Mouse (Mus musculus): ENCODE results near the gene Tll1. TPM values are rescaled to one million over a fixed set of nuclear protein-coding genes. Genes with fewer than 3 reads are reported as not detected.
"Not testable (repeated sequence)": the region's sequence is repeated elsewhere in the genome, so short reads cannot be mapped to it uniquely, and the experiment has no call there.

The Tll1 gene
- polyA plus RNA-seq, 1 experiment: 0.04 TPM

DNA sequence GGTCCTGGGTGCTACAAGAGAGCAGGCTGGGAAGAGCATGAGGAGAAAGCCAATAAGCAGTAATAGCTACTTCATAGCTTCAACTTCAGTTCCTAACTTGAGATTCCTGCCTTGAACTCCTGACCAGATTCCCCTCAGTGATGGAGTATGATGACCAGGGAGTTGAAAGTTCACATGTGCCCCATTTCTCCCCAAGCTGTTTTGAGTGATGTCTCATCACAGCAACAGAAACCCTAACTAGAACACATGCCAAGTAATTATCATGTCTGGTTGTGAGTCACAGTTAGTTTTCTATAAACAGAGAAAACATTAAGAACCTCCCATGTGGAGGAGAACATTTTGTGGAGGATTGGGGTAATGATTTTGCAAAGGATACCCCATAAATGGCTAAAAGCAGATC is 176.0 kb downstream of the Tll1 start:
- Histone ChIP-seq H3K4me3 (ENCODE audit: extremely low read depth, insufficient read depth, insufficient read length) (no peak overlapping the region), H3K4me1 (ENCODE audit: control insufficient read depth, insufficient read depth, insufficient read length) (no peaks in the 10 kb centered on the region), H3K27ac (ENCODE audit: insufficient read depth, low read length) (no peak overlapping the region), H3K36me3 (ENCODE audit: control insufficient read depth, insufficient read depth, low read length) (no peaks in the 10 kb centered on the region), H3K27me3 (ENCODE audit: control insufficient read depth, insufficient read depth, low read length) (no peaks in the 10 kb centered on the region)
- TF ChIP-seq POLR2A (IDR thresholded peaks at IDR 0.05; ENCODE audit: low read depth, low read length): no peak
- TF ChIP-seq CTCF (IDR thresholded peaks at IDR 0.05; ENCODE audit: extremely low read depth, insufficient read depth, insufficient read length, insufficient replicate concordance): no peak
- DNase-seq (ENCODE audit: low read depth in 1 of 2, low spot score in 2 of 2): no peak

GRCm38 (mm10) chr8:64029525-64029924 is 176.5 kb downstream of the Tll1 start:
- H3K27ac ChIP-seq (ENCODE audit: insufficient read depth, low read length): no peak overlapping the region
- TF ChIP-seq POLR2A (IDR thresholded peaks at IDR 0.05; ENCODE audit: low read depth, low read length): no peak
- TF ChIP-seq CTCF (IDR thresholded peaks at IDR 0.05; ENCODE audit: extremely low read depth, insufficient read depth, insufficient read length, insufficient replicate concordance): no peak
- DNase-seq (ENCODE audit: low read depth in 1 of 2, low spot score in 2 of 2): no peak
- H3K4me1 ChIP-seq (ENCODE audit: control insufficient read depth, insufficient read depth, insufficient read length): no peaks in the 10 kb centered on the region
- no peaks in the 10 kb centered on the region for H3K36me3 ChIP-seq (ENCODE audit: control insufficient read depth, insufficient read depth, low read length)
- H3K27me3 ChIP-seq (ENCODE audit: control insufficient read depth, insufficient read depth, low read length): no peaks in the 10 kb centered on the region
- WGBS: 90% methylated on average over 3 of the region's 3 CpGs
- no peak overlapping the region for H3K4me3 ChIP-seq (ENCODE audit: extremely low read depth, insufficient read depth, insufficient read length)

DNA sequence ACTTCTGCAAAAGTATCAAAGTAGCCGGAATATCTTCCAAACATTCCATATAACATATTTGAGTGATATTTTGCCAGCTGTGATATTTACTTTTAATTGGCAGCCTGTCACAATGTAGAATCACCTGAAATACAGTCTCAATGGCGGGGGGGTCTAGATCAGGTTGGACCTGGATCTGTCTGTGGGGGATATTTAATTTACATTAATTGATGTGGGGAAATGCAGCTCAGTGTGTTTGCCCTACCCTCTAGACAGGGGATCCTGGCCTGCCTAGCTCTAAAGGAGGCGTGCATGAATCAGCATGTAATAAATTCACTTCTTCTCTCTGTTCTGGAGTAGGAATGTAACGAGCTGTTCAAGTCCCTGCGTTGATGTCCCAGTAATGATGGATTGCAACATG is 181.7 kb downstream of the Tll1 start:
- no peak overlapping the region for H3K27ac ChIP-seq (ENCODE audit: insufficient read depth, low read length)
- no peak overlapping the region for H3K4me3 ChIP-seq (ENCODE audit: extremely low read depth, insufficient read depth, insufficient read length)
- WGBS: 71% methylated on average over 5 of the region's 5 CpGs
- no peak for DNase-seq (ENCODE audit: low read depth in 1 of 2, low spot score in 2 of 2)
- TF ChIP-seq CTCF (IDR thresholded peaks at IDR 0.05; ENCODE audit: extremely low read depth, insufficient read depth, insufficient read length, insufficient replicate concordance): no peak
- no peak for TF ChIP-seq POLR2A (IDR thresholded peaks at IDR 0.05; ENCODE audit: low read depth, low read length)
- no peaks in the 10 kb centered on the region for H3K4me1 ChIP-seq (ENCODE audit: control insufficient read depth, insufficient read depth, insufficient read length)
- no peaks in the 10 kb centered on the region for H3K27me3 ChIP-seq (ENCODE audit: control insufficient read depth, insufficient read depth, low read length)
- H3K36me3 ChIP-seq (ENCODE audit: control insufficient read depth, insufficient read depth, low read length): no peaks in the 10 kb centered on the region

GRCm38 (mm10) chr8:64023579-64023978 is 182.5 kb downstream of the Tll1 start:
- Histone ChIP-seq H3K27me3 (ENCODE audit: control insufficient read depth, insufficient read depth, low read length) (no peaks in the 10 kb centered on the region), H3K36me3 (ENCODE audit: control insufficient read depth, insufficient read depth, low read length) (no peaks in the 10 kb centered on the region), H3K4me1 (ENCODE audit: control insufficient read depth, insufficient read depth, insufficient read length) (no peaks in the 10 kb centered on the region), H3K4me3 (ENCODE audit: extremely low read depth, insufficient read depth, insufficient read length) (no peak overlapping the region), H3K27ac (ENCODE audit: insufficient read depth, low read length) (no peak overlapping the region)
- no peak for DNase-seq (ENCODE audit: low read depth in 1 of 2, low spot score in 2 of 2)
- WGBS: 42% methylated on average over 5 of the region's 5 CpGs
- TF ChIP-seq CTCF (IDR thresholded peaks at IDR 0.05; ENCODE audit: extremely low read depth, insufficient read depth, insufficient read length, insufficient replicate concordance) (no peak), POLR2A (IDR thresholded peaks at IDR 0.05; ENCODE audit: low read depth, low read length) (no peak)

GRCm38 (mm10) chr8:64023027-64023426 is 183.0 kb downstream of the Tll1 start:
- H3K4me1 ChIP-seq (ENCODE audit: control insufficient read depth, insufficient read depth, insufficient read length): no peaks in the 10 kb centered on the region
- no peaks in the 10 kb centered on the region for H3K36me3 ChIP-seq (ENCODE audit: control insufficient read depth, insufficient read depth, low read length)
- 87% methylated on average over 2 of the region's 2 CpGs for WGBS
- DNase-seq (ENCODE audit: low read depth in 1 of 2, low spot score in 2 of 2): no peak
- TF ChIP-seq POLR2A (IDR thresholded peaks at IDR 0.05; ENCODE audit: low read depth, low read length) (no peak), CTCF (IDR thresholded peaks at IDR 0.05; ENCODE audit: extremely low read depth, insufficient read depth, insufficient read length, insufficient replicate concordance) (no peak)
- no peaks in the 10 kb centered on the region for H3K27me3 ChIP-seq (ENCODE audit: control insufficient read depth, insufficient read depth, low read length)
- H3K27ac ChIP-seq (ENCODE audit: insufficient read depth, low read length): no peak overlapping the region
- H3K4me3 ChIP-seq (ENCODE audit: extremely low read depth, insufficient read depth, insufficient read length): no peak overlapping the region

- not testable (repeated sequence) for H3K27me3 ChIP-seq (ENCODE audit: control insufficient read depth, insufficient read depth, low read length); H3K27ac ChIP-seq (ENCODE audit: insufficient read depth, low read length); H3K4me1 ChIP-seq (ENCODE audit: control insufficient read depth, insufficient read depth, insufficient read length); DNase-seq (ENCODE audit: low read depth in 1 of 2, low spot score in 2 of 2); H3K36me3 ChIP-seq (ENCODE audit: control insufficient read depth, insufficient read depth, low read length); H3K4me3 ChIP-seq (ENCODE audit: extremely low read depth, insufficient read depth, insufficient read length)
- 57% methylated on average over 9 of the region's 9 CpGs for WGBS
These were observed 235.3 kb downstream of the Tll1 start for GRCm38 (mm10) chr8:63970612-63971391.

Measured in spleen, adult 2 months (tissue).